Mouse (Mus musculus) lung, embryonic 14.5 days (tissue): ENCODE data around the gene Zrsr1. TPM values are rescaled to one million over a fixed set of nuclear protein-coding genes. Genes with fewer than 3 reads are reported as not detected.

Source experiments
- ATAC-seq: fragments of 200-750 bp; cut with Nextera tagmentation; 2 replicates; pipeline ENCODE4 v1.8.0; 2017; ENCODE audit warnings: mild to moderate bottlenecking, moderate TSS enrichment, moderate library complexity; ENCODE audit not compliant: insufficient read depth
- DNase-seq: peaks from one replicate; pipeline ENCODE4 v3.0.0-alpha.2; 2015
- H3K27ac ChIP-seq: fragments of 300-500 bp; sonication (generic); 2 replicates; pipeline ENCODE4 v1.5.1; 2014; ENCODE audit warnings: low read depth, mild to moderate bottlenecking, moderate library complexity
- H3K27me3 ChIP-seq: fragments of 300-500 bp; sonication (generic); 2 replicates; pipeline ENCODE4 v1.6.1; 2014; ENCODE audit warnings: low read length, control low read depth; ENCODE audit not compliant: insufficient read depth
- H3K36me3 ChIP-seq: fragments of 300-500 bp; sonication (generic); 2 replicates; pipeline ENCODE4 v1.6.1; 2014; ENCODE audit warnings: control low read depth; ENCODE audit not compliant: insufficient read depth
- H3K4me1 ChIP-seq: fragments of 300-500 bp; sonication (generic); 2 replicates; pipeline ENCODE4 v1.6.1; 2014; ENCODE audit warnings: antibody characterized with exemption, control low read depth; ENCODE audit not compliant: insufficient read depth
- H3K4me2 ChIP-seq: fragments of 300-500 bp; sonication (generic); 2 replicates; pipeline ENCODE4 v1.6.1; 2014; ENCODE audit warnings: mild to moderate bottlenecking
- H3K4me3 ChIP-seq: fragments of 300-500 bp; sonication (generic); 2 replicates; pipeline ENCODE4 v1.5.1; 2014; ENCODE audit warnings: low read depth, low read length
- H3K9ac ChIP-seq: fragments of 300-500 bp; sonication (generic); 2 replicates; pipeline ENCODE4 v1.6.1; 2014
- H3K9me3 ChIP-seq: fragments of 300-500 bp; sonication (generic); 2 replicates; pipeline ENCODE4 v1.6.1; 2016; ENCODE audit warnings: low read depth, low read length, control low read depth
- CTCF ChIP-seq: IDR thresholded peaks from 2 replicates; pipeline ENCODE4 v1.5.1; 2016; ENCODE audit warnings: antibody characterized with exemption, low read depth
- WGBS: fragments of 180-500 bp; shearing (Covaris S2); extraction: QIAGEN DNeasy Blood & Tissue Kit; methylation state at CpG from one replicate; pipeline ENCODE4 v1.1.7; 2014; 5-methylcytosine and 5-hydroxymethylcytosine counted together
- polyA plus RNA-seq: library from polyadenylated mRNA; unstranded; fragments of >200 nt; fragmentation: Nextera tagmentation; extraction: Ambion mirVana; gene quantifications from 2 replicates; pipeline ENCODE4 v1.2.1, GENCODE M21; 2014

Zrsr1 gene
- polyA plus RNA-seq, 1 experiment from 2014 or later, result 2.8 TPM

- peak; percentile 98 for DNase-seq
- Histone ChIP-seq H3K4me2 (peak within 1 kb of the TSS; percentile 85), H3K36me3 (peaks cover 12% of the 10 kb centered on the region; the same call in 1 of the 2 replicates), H3K27me3 (no peaks in the 10 kb centered on the region), H3K4me3 (peak within 1 kb of the TSS; percentile 65), H3K9me3 (no peaks in the 10 kb centered on the region), H3K4me1 (0 out of 2 replicates have a peak, but pooled peaks cover 5% of the 10 kb centered on the region), H3K27ac (peak within 1 kb of the TSS; percentile 97), H3K9ac (peak within 1 kb of the TSS; percentile 74)
- 2% methylated on average over 42 of the region's 42 CpGs for WGBS
- TF ChIP-seq CTCF, result peak; percentile 72
- peak; percentile 96 for ATAC-seq
These were observed 10.4 kb downstream of the Zrsr1 start, which contains the start of the genes Gm28048 and Commd1 for GRCm38 (mm10) chr11:22981984-22982757. Gm28048 (minus strand) TSS chr11:22982090. Commd1 (minus strand) TSS chr11:22982382.

GRCm38 (mm10) chr11:22982846-22983245 is 11.0 kb downstream of the Zrsr1 start:
- Histone ChIP-seq H3K4me3 (no peak overlapping the region), H3K27me3 (no peaks in the 10 kb centered on the region), H3K4me2 (peak overlapping the region; percentile 85; the same call in 1 of the 2 replicates), H3K9me3 (no peaks in the 10 kb centered on the region), H3K9ac (no peak overlapping the region), H3K36me3 (peaks cover 5% of the 10 kb centered on the region; the same call in 1 of the 2 replicates), H3K4me1 (0 out of 2 replicates have a peak, but pooled peaks cover 5% of the 10 kb centered on the region), H3K27ac (no peak overlapping the region)
- TF ChIP-seq CTCF, result no peak
- DNase-seq (no peak), ATAC-seq (no peak)
- 71% methylated on average over 6 of the region's 6 CpGs for WGBS

GRCm38 (mm10) chr11:22985510-22985909 is 13.7 kb downstream of the Zrsr1 start:
- ATAC-seq (no peak), DNase-seq (no peak)
- no peaks in the 10 kb centered on the region for H3K36me3 ChIP-seq
- no peak overlapping the region for H3K4me2 ChIP-seq
- no peak overlapping the region for H3K27ac ChIP-seq
- WGBS, result 81% methylated on average over 3 of the region's 3 CpGs
- no peak overlapping the region for H3K4me3 ChIP-seq
- H3K27me3 ChIP-seq, result no peaks in the 10 kb centered on the region
- H3K9me3 ChIP-seq, result no peaks in the 10 kb centered on the region
- 0 out of 2 replicates have a peak, but pooled peaks cover 5% of the 10 kb centered on the region for H3K4me1 ChIP-seq
- no peak overlapping the region for H3K9ac ChIP-seq
- no peak for TF ChIP-seq CTCF

GRCm38 (mm10) chr11:22987357-22987756 is 15.6 kb downstream of the Zrsr1 start:
- Histone ChIP-seq H3K9ac (no peak overlapping the region), H3K27me3 (no peaks in the 10 kb centered on the region), H3K36me3 (0 out of 2 replicates have a peak, but pooled peaks cover 4% of the 10 kb centered on the region), H3K27ac (no peak overlapping the region; the same call in 1 of the 2 replicates), H3K9me3 (no peaks in the 10 kb centered on the region), H3K4me3 (no peak overlapping the region), H3K4me2 (no peak overlapping the region), H3K4me1 (no peaks in the 10 kb centered on the region; the same call in 1 of the 2 replicates)
- 35% methylated on average over 2 of the region's 2 CpGs for WGBS
- DNase-seq (peak; percentile 89), ATAC-seq (no peak)
- TF ChIP-seq CTCF, result peak; percentile 78

GRCm38 (mm10) chr11:22989786-22990185 is 18.0 kb downstream of the Zrsr1 start:
- WGBS, result 21% methylated on average over 1 of the region's 1 CpGs
- DNase-seq (no peak), ATAC-seq (peak; percentile 10; the same call in 1 of the 2 replicates)
- H3K4me2 ChIP-seq, result peak overlapping the region; percentile 98
- H3K9me3 ChIP-seq, result no peaks in the 10 kb centered on the region
- H3K4me3 ChIP-seq, result peak overlapping the region; percentile 83
- peaks cover 20% of the 10 kb centered on the region for H3K36me3 ChIP-seq
- no peak for TF ChIP-seq CTCF
- no peaks in the 10 kb centered on the region; the same call in 1 of the 2 replicates for H3K4me1 ChIP-seq
- no peaks in the 10 kb centered on the region for H3K27me3 ChIP-seq
- H3K9ac ChIP-seq, result peak overlapping the region; percentile 93
- H3K27ac ChIP-seq, result peak overlapping the region; percentile 95

- Histone ChIP-seq H3K9ac (peak within 1 kb of the TSS; percentile 93), H3K27ac (peak within 1 kb of the TSS; percentile 95), H3K36me3 (peaks cover 26% of the 10 kb centered on the region), H3K4me2 (peak within 1 kb of the TSS; percentile 98), H3K27me3 (no peaks in the 10 kb centered on the region), H3K9me3 (no peaks in the 10 kb centered on the region), H3K4me1 (no peaks in the 10 kb centered on the region; the same call in 1 of the 2 replicates), H3K4me3 (peak within 1 kb of the TSS; percentile 83)
- peak; percentile 97 for DNase-seq
- peak; percentile 99 for ATAC-seq
- TF ChIP-seq CTCF, result no peak
- WGBS, result under 1% methylated on average over 66 of the region's 66 CpGs
These were observed 18.8 kb downstream of the Zrsr1 start, which contains the start of gene Cct4 for GRCm38 (mm10) chr11:22990393-22991126. Cct4 (plus strand) TSS chr11:22990519.
